Comparison of ENCODE assay signal across 9 mouse cellular contexts in the genomic region with DNA sequence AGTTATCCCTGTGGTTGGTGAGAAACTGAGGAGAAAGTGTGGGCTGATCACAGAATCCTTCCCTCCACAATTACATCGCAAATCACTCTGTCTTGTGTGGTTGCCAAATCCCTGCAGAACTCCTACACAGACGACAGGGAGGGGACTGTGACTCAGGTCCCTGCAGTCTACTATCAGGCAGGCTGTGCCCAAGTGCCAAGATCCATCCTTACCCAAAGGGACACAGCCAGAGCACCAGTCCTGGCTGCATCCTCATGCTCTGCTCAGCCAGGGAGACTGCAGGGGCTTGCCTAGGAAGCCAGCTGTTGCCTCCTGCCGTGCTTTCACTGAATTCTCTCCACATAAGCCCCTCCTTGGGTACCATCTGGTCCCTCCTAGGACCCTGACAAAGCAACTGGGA.
DNase-seq lines count a peak whose midpoint lies in the region; ATAC-seq and TF ChIP-seq lines count a peak whose summit lies in the region.
"Had no signal": no experiment of that assay in that cellular context is flagged by ENCODE, and none has a peak within 500 bp of the region (broad histone marks: within the 10 kb centered on the region; RNA-seq: fewer than 3 reads in every experiment).

No protein-coding gene starts in this region.

- H3K4me3 ChIP-seq in hindbrain, embryonic 11.5 days (ENCODE audit: low read depth, low read length), result no peak overlapping the region
- no peak overlapping the region for H3K4me3 ChIP-seq in hindbrain, embryonic 10.5 days
- H3K4me3 ChIP-seq in hindbrain, embryonic 12.5 days, result no peak overlapping the region
- no peak overlapping the region for H3K4me3 ChIP-seq in embryonic facial prominence, embryonic 10.5 days
- no peak overlapping the region for H3K4me3 ChIP-seq in gastrocnemius, adult 2 months

- H3K9ac ChIP-seq in hindbrain, embryonic 11.5 days (ENCODE audit: low read depth, low read length), result no peak overlapping the region
- H3K9ac ChIP-seq in hindbrain, embryonic 12.5 days, result no peak overlapping the region
- H3K9ac ChIP-seq: liver, embryonic 14.5 days had no signal

- no peaks in the 10 kb centered on the region for H3K9me3 ChIP-seq in hindbrain, embryonic 11.5 days (ENCODE audit: control insufficient read depth, low read length)
- H3K9me3 ChIP-seq in hindbrain, embryonic 10.5 days, result no peaks in the 10 kb centered on the region
- H3K9me3 ChIP-seq in hindbrain, embryonic 12.5 days (replicated peaks), result no peaks in the 10 kb centered on the region
- H3K9me3 ChIP-seq in embryonic facial prominence, embryonic 10.5 days, result no peaks in the 10 kb centered on the region

- DNase-seq in hindbrain, embryonic 11.5 days (ENCODE audit: low spot score), result no peak
- no peak for DNase-seq in hindbrain, embryonic 10.5 days (ENCODE audit: low spot score)
- DNase-seq in left cerebral cortex, postnatal 10 days (ENCODE audit: extremely low spot score in 1 of 2, low spot score in 2 of 2), result peak; percentile 26 to 36
- DNase-seq in retina, postnatal 1 day, result peak; percentile 58
- no peak for DNase-seq in embryonic facial prominence, embryonic 10.5 days (ENCODE audit: low spot score)
- DNase-seq in urinary bladder, postnatal 25 days (ENCODE audit: low spot score), result no peak
- no peak for DNase-seq in gastrocnemius, adult 2 months

- no peak overlapping the region; the same call in 1 of the 2 replicates for H3K27ac ChIP-seq in hindbrain, embryonic 11.5 days (ENCODE audit: low read depth, low read length)
- no peak overlapping the region for H3K27ac ChIP-seq in hindbrain, embryonic 10.5 days
- H3K27ac ChIP-seq in hindbrain, embryonic 12.5 days, result peak overlapping the region; percentile 7; the same call in 1 of the 2 replicates
- no peak overlapping the region for H3K27ac ChIP-seq in embryonic facial prominence, embryonic 10.5 days (replicated peaks)
- no peak overlapping the region for H3K27ac ChIP-seq in gastrocnemius, adult 2 months
- H3K27ac ChIP-seq: liver, embryonic 14.5 days had no signal

- intact Hi-C loops in left cerebral cortex, postnatal 10 days (cut with DNase I), result no loop called here
- intact Hi-C loops in gastrocnemius, adult 2 months (cut with DNase I), result no loop called here

- H3K4me1 ChIP-seq in hindbrain, embryonic 11.5 days (replicated peaks; ENCODE audit: control insufficient read depth, insufficient read depth, low read length), result no peaks in the 10 kb centered on the region
- peaks cover 4% of the 10 kb centered on the region; the same call in 1 of the 2 replicates for H3K4me1 ChIP-seq in hindbrain, embryonic 10.5 days (replicated peaks)
- no peaks in the 10 kb centered on the region for H3K4me1 ChIP-seq in hindbrain, embryonic 12.5 days
- no peaks in the 10 kb centered on the region for H3K4me1 ChIP-seq in embryonic facial prominence, embryonic 10.5 days

- no peak overlapping the region for H3K4me2 ChIP-seq in hindbrain, embryonic 11.5 days (replicated peaks; ENCODE audit: low read depth, low read length)
- no peak overlapping the region for H3K4me2 ChIP-seq in hindbrain, embryonic 12.5 days (replicated peaks)

- no peaks in the 10 kb centered on the region for H3K36me3 ChIP-seq in hindbrain, embryonic 11.5 days (ENCODE audit: control insufficient read depth, insufficient read depth, low read length)
- H3K36me3 ChIP-seq in hindbrain, embryonic 10.5 days, result peaks cover 5% of the 10 kb centered on the region
- H3K36me3 ChIP-seq in hindbrain, embryonic 12.5 days, result no peaks in the 10 kb centered on the region
- 0 out of 2 replicates have a peak, but pooled peaks cover 3% of the 10 kb centered on the region for H3K36me3 ChIP-seq in embryonic facial prominence, embryonic 10.5 days (replicated peaks)

- no peak for TF ChIP-seq CTCF in gastrocnemius, adult 2 months (IDR thresholded peaks at IDR 0.05)

- 34% methylated on average over 3 of the region's 3 CpGs for WGBS in hindbrain, embryonic 11.5 days
- WGBS in hindbrain, embryonic 10.5 days, result 31% methylated on average over 3 of the region's 3 CpGs
- WGBS in hindbrain, embryonic 12.5 days, result 31% methylated on average over 3 of the region's 3 CpGs
- WGBS in embryonic facial prominence, embryonic 10.5 days, result 50% methylated on average over 3 of the region's 3 CpGs

- peak; percentile 43 for ATAC-seq in hindbrain, embryonic 11.5 days (ENCODE audit: low FRiP score)
- no peak; the same call in 1 of the 2 replicates for ATAC-seq in hindbrain, embryonic 12.5 days (ENCODE audit: low FRiP score)

- H3K27me3 ChIP-seq in hindbrain, embryonic 11.5 days (ENCODE audit: control insufficient read depth, insufficient read depth, low read length), result no peaks in the 10 kb centered on the region
- no peaks in the 10 kb centered on the region for H3K27me3 ChIP-seq in hindbrain, embryonic 10.5 days (ENCODE audit: insufficient read depth, poor library complexity, severe bottlenecking)
- H3K27me3 ChIP-seq in hindbrain, embryonic 12.5 days, result no peaks in the 10 kb centered on the region
- H3K27me3 ChIP-seq in embryonic facial prominence, embryonic 10.5 days (replicated peaks; ENCODE audit: low read depth, poor library complexity, severe bottlenecking), result no peaks in the 10 kb centered on the region

Comparison
In these comparisons a context has a peak if more than half of its experiments do, and no peak if none do; other contexts are left out.
1. DNase-seq: peak in left cerebral cortex, postnatal 10 days (2 of 2) and retina, postnatal 1 day (single experiment); none in hindbrain, embryonic 11.5 days (single experiment), hindbrain, embryonic 10.5 days (single experiment), embryonic facial prominence, embryonic 10.5 days (single experiment), urinary bladder, postnatal 25 days (single experiment) and gastrocnemius, adult 2 months (single experiment).